Mouse (Mus musculus) spleen, adult 2 months (tissue): ENCODE data around the gene Cxcl9. TPM values are rescaled to one million over a fixed set of nuclear protein-coding genes. Genes with fewer than 3 reads are reported as not detected.

ENCODE experiments used
- DNase-seq, 2 experiments: peaks; one replicate each; pipeline versions ENCODE4 v3.0.0 to v3.0.0-alpha.2; 2012 to 2021; ENCODE audit warnings: low spot score in 2 of 2, low read depth in 1 of 2
- H3K27ac ChIP-seq: fragments of 200-500 bp; 2 replicates; pipeline ENCODE4 v1.5.1; 2012; ENCODE audit warnings: low read length, inconsistent platforms; ENCODE audit not compliant: insufficient read depth
- H3K27me3 ChIP-seq: fragments of 200-500 bp; 2 replicates; pipeline ENCODE4 v1.6.1; 2012; ENCODE audit warnings: mild to moderate bottlenecking, moderate library complexity, low read length, inconsistent platforms; ENCODE audit not compliant: control insufficient read depth, insufficient read depth
- H3K36me3 ChIP-seq: fragments of 200-500 bp; 2 replicates; pipeline ENCODE4 v1.6.1; 2012; ENCODE audit warnings: mild to moderate bottlenecking, low read length, inconsistent platforms; ENCODE audit not compliant: control insufficient read depth, insufficient read depth
- H3K4me1 ChIP-seq: fragments of 200-500 bp; 2 replicates; pipeline ENCODE4 v1.6.1; 2011; ENCODE audit warnings: inconsistent platforms; ENCODE audit not compliant: control insufficient read depth, insufficient read depth, insufficient read length
- H3K4me3 ChIP-seq: fragments of 200-500 bp; 2 replicates; pipeline ENCODE4 v1.5.1; 2011; ENCODE audit warnings: mild to moderate bottlenecking, inconsistent platforms; ENCODE audit not compliant: insufficient read depth, insufficient read length; ENCODE audit errors: extremely low read depth
- CTCF ChIP-seq: fragments of 200-500 bp; IDR thresholded peaks from 2 replicates; pipeline ENCODE4 v1.5.1; 2011; ENCODE audit warnings: mild to moderate bottlenecking, inconsistent platforms; ENCODE audit not compliant: insufficient read depth, insufficient read length, insufficient replicate concordance; ENCODE audit errors: extremely low read depth
- POLR2A ChIP-seq: fragments of 200-500 bp; IDR thresholded peaks from 2 replicates; pipeline ENCODE4 v1.6.1; 2011; ENCODE audit warnings: low read depth, low read length, inconsistent platforms
- WGBS: fragments of 180-500 bp; shearing (Covaris S2); methylation state at CpG from one replicate; pipeline ENCODE4 v1.1.7; 2018; 5-methylcytosine and 5-hydroxymethylcytosine counted together
- polyA plus RNA-seq: library from polyadenylated mRNA; depleted of rRNA; stranded (reverse); fragments of >200 nt; gene quantifications from 2 replicates; pipeline ENCODE4 v1.2.3, GENCODE M21; 2012

The Cxcl9 gene
- polyA plus RNA-seq, 1 experiment = 31.2 TPM

GRCm38 (mm10) chr5:92370392-92370791 is 42.5 kb upstream of the Cxcl9 start:
- no peak overlapping the region for H3K27ac ChIP-seq
- WGBS = 61% methylated on average over 6 of the region's 6 CpGs
- no peak for TF ChIP-seq POLR2A
- TF ChIP-seq CTCF = no peak

GRCm38 (mm10) chr5:92369151-92369994 is 41.5 kb upstream of the Cxcl9 start:
- 78% methylated on average over 13 of the region's 13 CpGs for WGBS
- Histone ChIP-seq H3K27ac (no peak overlapping the region), H3K27me3 (no peaks in the 10 kb centered on the region), H3K36me3 (no peaks in the 10 kb centered on the region), H3K4me1 (peaks cover 2% of the 10 kb centered on the region; the same call in 1 of the 2 replicates), H3K4me3 (no peak overlapping the region)
- TF ChIP-seq POLR2A = no peak
- TF ChIP-seq CTCF = no peak
- DNase-seq = no peak

More at GRCm38 (mm10) chr5:92370392-92370791, 42.5 kb upstream of the Cxcl9 start:
- H3K4me3 ChIP-seq = no peak overlapping the region
- no peak for DNase-seq
- H3K4me1 ChIP-seq = peaks cover 2% of the 10 kb centered on the region; the same call in 1 of the 2 replicates
- H3K27me3 ChIP-seq = no peaks in the 10 kb centered on the region
- no peaks in the 10 kb centered on the region for H3K36me3 ChIP-seq

- H3K27ac ChIP-seq = no peak overlapping the region
- no peak overlapping the region for H3K4me3 ChIP-seq
Measured at GRCm38 (mm10) chr5:92368392-92368791, 40.5 kb upstream of the Cxcl9 start.

GRCm38 (mm10) chr5:92366565-92366964 is 38.7 kb upstream of the Cxcl9 start:
- DNase-seq = no peak
- TF ChIP-seq CTCF (no peak), POLR2A (no peak)
- H3K4me3 ChIP-seq = no peak overlapping the region
- no peaks in the 10 kb centered on the region for H3K36me3 ChIP-seq
- WGBS = 92% methylated on average over 6 of the region's 6 CpGs
- no peaks in the 10 kb centered on the region for H3K27me3 ChIP-seq
- no peak overlapping the region for H3K27ac ChIP-seq
- H3K4me1 ChIP-seq = no peaks in the 10 kb centered on the region

More at GRCm38 (mm10) chr5:92368392-92368791, 40.5 kb upstream of the Cxcl9 start:
- no peak for TF ChIP-seq CTCF
- no peak for TF ChIP-seq POLR2A
- Histone ChIP-seq H3K27me3 (no peaks in the 10 kb centered on the region), H3K36me3 (no peaks in the 10 kb centered on the region), H3K4me1 (no peaks in the 10 kb centered on the region)
- no peak for DNase-seq
- WGBS = 76% methylated on average over 10 of the region's 10 CpGs

GRCm38 (mm10) chr5:92365146-92365705 is 37.3 kb upstream of the Cxcl9 start:
- DNase-seq = no peak
- H3K27ac ChIP-seq = no peak overlapping the region
- TF ChIP-seq CTCF (no peak), POLR2A (no peak)
- no peak overlapping the region for H3K4me3 ChIP-seq
- no peaks in the 10 kb centered on the region for H3K27me3 ChIP-seq
- WGBS = 89% methylated on average over 11 of the region's 11 CpGs
- no peaks in the 10 kb centered on the region for H3K4me1 ChIP-seq
- no peaks in the 10 kb centered on the region for H3K36me3 ChIP-seq

GRCm38 (mm10) chr5:92364011-92364410 is 36.1 kb upstream of the Cxcl9 start:
- no peak for DNase-seq
- Histone ChIP-seq H3K4me3 (no peak overlapping the region), H3K27ac (no peak overlapping the region), H3K27me3 (no peaks in the 10 kb centered on the region), H3K36me3 (no peaks in the 10 kb centered on the region), H3K4me1 (no peaks in the 10 kb centered on the region)
- TF ChIP-seq POLR2A (no peak), CTCF (no peak)
- WGBS = 96% methylated on average over 5 of the region's 5 CpGs

GRCm38 (mm10) chr5:92363179-92363578 is 35.3 kb upstream of the Cxcl9 start:
- no peak for DNase-seq
- no peak overlapping the region for H3K4me3 ChIP-seq
- H3K4me1 ChIP-seq = no peaks in the 10 kb centered on the region
- H3K27ac ChIP-seq = no peak overlapping the region
- no peaks in the 10 kb centered on the region for H3K36me3 ChIP-seq
- H3K27me3 ChIP-seq = no peaks in the 10 kb centered on the region
- TF ChIP-seq CTCF = no peak
- no peak for TF ChIP-seq POLR2A
- WGBS = 33% methylated on average over 4 of the region's 4 CpGs
